Mouse (Mus musculus) heart, embryonic 16.5 days (tissue): ENCODE measurements around the gene Hfe2. TPM values are rescaled to one million over a fixed set of nuclear protein-coding genes. Genes with fewer than 3 reads are reported as not detected.

Experiments
- ATAC-seq: fragments of 200-750 bp; cut with Nextera tagmentation; replicated peaks from 2 replicates; pipeline ENCODE4 v1.8.0; 2017; ENCODE audit warnings: moderate number of reproducible peaks; ENCODE audit not compliant: insufficient read depth, low FRiP score; ENCODE audit errors: extremely low read depth
- H3K27ac ChIP-seq: fragments of 300-500 bp; sonication (generic); 2 replicates; pipeline ENCODE4 v1.5.1; 2014; ENCODE audit warnings: mild to moderate bottlenecking, low read length, control low read depth, moderate library complexity
- H3K27me3 ChIP-seq: fragments of 300-500 bp; sonication (generic); 2 replicates; pipeline ENCODE4 v1.6.1; 2014; ENCODE audit warnings: low read length, mixed read lengths; ENCODE audit not compliant: control insufficient read depth, insufficient read depth
- H3K36me3 ChIP-seq: fragments of 300-500 bp; sonication (generic); 2 replicates; pipeline ENCODE4 v1.6.1; 2014; ENCODE audit not compliant: control insufficient read depth, insufficient read depth
- H3K4me1 ChIP-seq: fragments of 300-500 bp; sonication (generic); 2 replicates; pipeline ENCODE4 v1.6.1; 2014; ENCODE audit warnings: low read length, mixed read lengths; ENCODE audit not compliant: control insufficient read depth, insufficient read depth
- H3K4me2 ChIP-seq: fragments of 300-500 bp; sonication (generic); 2 replicates; pipeline ENCODE4 v1.6.1; 2014; ENCODE audit warnings: low read depth, mild to moderate bottlenecking, control low read depth, low read length
- H3K4me3 ChIP-seq: fragments of 300-500 bp; sonication (generic); 2 replicates; pipeline ENCODE4 v1.5.1; 2014; ENCODE audit warnings: mild to moderate bottlenecking, control low read depth, low read length
- H3K9ac ChIP-seq: fragments of 300-500 bp; sonication (generic); 2 replicates; pipeline ENCODE4 v1.6.1; 2014; ENCODE audit warnings: low read length, control low read depth
- H3K9me3 ChIP-seq: fragments of 300-500 bp; sonication (generic); replicated peaks from 2 replicates; pipeline ENCODE4 v1.6.1; 2016; ENCODE audit warnings: low read length; ENCODE audit not compliant: control insufficient read depth
- WGBS: fragments of 180-500 bp; shearing (Covaris S2); extraction: QIAGEN DNeasy Blood & Tissue Kit; methylation state at CpG from one replicate; pipeline ENCODE4 v1.1.7; 2014; 5-methylcytosine and 5-hydroxymethylcytosine counted together
- polyA plus RNA-seq: library from polyadenylated mRNA; unstranded; fragments of >200 nt; fragmentation: Nextera tagmentation; extraction: Ambion mirVana; gene quantifications from 2 replicates; pipeline ENCODE4 v1.2.1, GENCODE M21; 2015

Gene Hfe2
- polyA plus RNA-seq, 1 experiment from 2014 or later, result 10.9 TPM

- Histone ChIP-seq H3K27ac (no peak overlapping the region), H3K4me3 (no peak overlapping the region), H3K9ac (no peak overlapping the region), H3K27me3 (no peaks in the 10 kb centered on the region; the same call in 1 of the 2 replicates), H3K4me2 (no peak overlapping the region), H3K36me3 (no peaks in the 10 kb centered on the region; the same call in 1 of the 2 replicates), H3K4me1 (no peaks in the 10 kb centered on the region), H3K9me3 (no peaks in the 10 kb centered on the region)
- 59% methylated on average over 2 of the region's 2 CpGs for WGBS
- ATAC-seq, result no peak
Observed at GRCm38 (mm10) chr3:96534300-96534699, 9.3 kb downstream of the Hfe2 start.

GRCm38 (mm10) chr3:96539316-96539715 lies 14.3 kb downstream of the Hfe2 start:
- H3K4me3 ChIP-seq, result no peak overlapping the region
- H3K9me3 ChIP-seq, result no peaks in the 10 kb centered on the region
- 66% methylated on average over 2 of the region's 2 CpGs for WGBS
- no peak overlapping the region for H3K27ac ChIP-seq
- H3K36me3 ChIP-seq, result no peaks in the 10 kb centered on the region
- no peak for ATAC-seq
- H3K9ac ChIP-seq, result no peak overlapping the region
- H3K4me2 ChIP-seq, result no peak overlapping the region
- H3K27me3 ChIP-seq, result no peaks in the 10 kb centered on the region
- H3K4me1 ChIP-seq, result no peaks in the 10 kb centered on the region

- H3K9ac ChIP-seq, result no peak overlapping the region
- no peaks in the 10 kb centered on the region for H3K9me3 ChIP-seq
- ATAC-seq, result no peak
- H3K4me2 ChIP-seq, result no peak overlapping the region
- no peaks in the 10 kb centered on the region for H3K27me3 ChIP-seq
- 49% methylated on average over 6 of the region's 6 CpGs for WGBS
- no peaks in the 10 kb centered on the region for H3K36me3 ChIP-seq
- no peak overlapping the region for H3K4me3 ChIP-seq
- H3K27ac ChIP-seq, result no peak overlapping the region
- H3K4me1 ChIP-seq, result no peaks in the 10 kb centered on the region
Observed at GRCm38 (mm10) chr3:96540740-96541139, 15.8 kb downstream of the Hfe2 start.

- H3K9ac ChIP-seq, result 0 out of 2 replicates have a peak overlapping the region, but pooled peaks have one; percentile 26
- H3K4me1 ChIP-seq, result no peaks in the 10 kb centered on the region
- no peak overlapping the region for H3K27ac ChIP-seq
- H3K4me2 ChIP-seq, result no peak overlapping the region
- H3K9me3 ChIP-seq, result no peaks in the 10 kb centered on the region
- no peak for ATAC-seq
- H3K36me3 ChIP-seq, result no peaks in the 10 kb centered on the region
- WGBS, result 20% methylated on average over 14 of the region's 14 CpGs
- H3K4me3 ChIP-seq, result no peak overlapping the region
- H3K27me3 ChIP-seq, result no peaks in the 10 kb centered on the region
Observed at GRCm38 (mm10) chr3:96541328-96542078, 16.5 kb downstream of the Hfe2 start.

GRCm38 (mm10) chr3:96542554-96542953 lies 17.6 kb downstream of the Hfe2 start:
- WGBS, result 67% methylated on average over 8 of the region's 8 CpGs
- Histone ChIP-seq H3K27me3 (no peaks in the 10 kb centered on the region), H3K27ac (no peak overlapping the region), H3K36me3 (no peaks in the 10 kb centered on the region), H3K4me3 (no peak overlapping the region), H3K4me2 (no peak overlapping the region), H3K9ac (no peak overlapping the region), H3K9me3 (no peaks in the 10 kb centered on the region), H3K4me1 (peaks cover 2% of the 10 kb centered on the region; the same call in 1 of the 2 replicates)
- no peak for ATAC-seq

GRCm38 (mm10) chr3:96543345-96543744 lies 18.4 kb downstream of the Hfe2 start:
- Histone ChIP-seq H3K4me2 (no peak overlapping the region), H3K9me3 (no peaks in the 10 kb centered on the region), H3K27me3 (no peaks in the 10 kb centered on the region), H3K4me3 (no peak overlapping the region), H3K4me1 (peaks cover 7% of the 10 kb centered on the region), H3K36me3 (no peaks in the 10 kb centered on the region), H3K27ac (no peak overlapping the region), H3K9ac (no peak overlapping the region)
- 82% methylated on average over 11 of the region's 11 CpGs for WGBS
- ATAC-seq, result no peak

- peaks cover 21% of the 10 kb centered on the region for H3K4me1 ChIP-seq
Observed at GRCm38 (mm10) chr3:96545565-96545964, 20.6 kb downstream of the Hfe2 start.

GRCm38 (mm10) chr3:96546880-96547279 lies 21.9 kb downstream of the Hfe2 start:
- 39% methylated on average over 4 of the region's 4 CpGs for WGBS
- ATAC-seq, result no peak
- 0 out of 2 replicates have a peak overlapping the region, but pooled peaks have one; percentile 23 for H3K4me2 ChIP-seq

More at GRCm38 (mm10) chr3:96545565-96545964, 20.6 kb downstream of the Hfe2 start:
- Histone ChIP-seq H3K27me3 (no peaks in the 10 kb centered on the region), H3K9ac (no peak overlapping the region), H3K36me3 (no peaks in the 10 kb centered on the region), H3K9me3 (no peaks in the 10 kb centered on the region), H3K4me2 (no peak overlapping the region), H3K27ac (no peak overlapping the region), H3K4me3 (no peak overlapping the region)
- WGBS, result 29% methylated on average over 1 of the region's 1 CpGs
- ATAC-seq, result no peak

GRCm38 (mm10) chr3:96547389-96547960 lies 22.5 kb downstream of the Hfe2 start:
- ATAC-seq, result peak; percentile 37
- WGBS, result 12% methylated on average over 14 of the region's 14 CpGs

More at GRCm38 (mm10) chr3:96546880-96547279, 21.9 kb downstream of the Hfe2 start:
- no peaks in the 10 kb centered on the region for H3K27me3 ChIP-seq
- peaks cover 33% of the 10 kb centered on the region for H3K4me1 ChIP-seq
- H3K36me3 ChIP-seq, result no peaks in the 10 kb centered on the region
- H3K27ac ChIP-seq, result no peak overlapping the region
- no peaks in the 10 kb centered on the region for H3K9me3 ChIP-seq
- H3K9ac ChIP-seq, result no peak overlapping the region
- no peak overlapping the region for H3K4me3 ChIP-seq

More at GRCm38 (mm10) chr3:96547389-96547960, 22.5 kb downstream of the Hfe2 start:
- Histone ChIP-seq H3K9ac (peak overlapping the region; percentile 23), H3K27me3 (no peaks in the 10 kb centered on the region), H3K9me3 (no peaks in the 10 kb centered on the region), H3K4me1 (peaks cover 33% of the 10 kb centered on the region), H3K36me3 (no peaks in the 10 kb centered on the region), H3K4me3 (peak overlapping the region; percentile 4; the same call in 1 of the 2 replicates), H3K4me2 (peak overlapping the region; percentile 39), H3K27ac (no peak overlapping the region)
